Mouse (Mus musculus) small intestine, adult 2 months (tissue): ENCODE data around the gene Pfkfb3.

Source experiments
- CTCF ChIP-seq: fragments of 200-500 bp; IDR thresholded peaks from 2 replicates; pipeline ENCODE4 v1.5.1; 2012; ENCODE audit warnings: low read depth, mild to moderate bottlenecking, control low read depth, inconsistent platforms, low read length, moderate library complexity, mixed read lengths; ENCODE audit not compliant: insufficient replicate concordance, insufficient read length; ENCODE audit errors: extremely low read depth
- POLR2A ChIP-seq: fragments of 200-500 bp; IDR thresholded peaks from 2 replicates; pipeline ENCODE4 v1.6.1; 2012; ENCODE audit warnings: low read depth, mild to moderate bottlenecking, control low read depth, inconsistent platforms, low read length, moderate library complexity

- TF ChIP-seq POLR2A (no peak), CTCF (no peak)
Measured at GRCm38 (mm10) chr2:11457904-11458303, 96.0 kb downstream of the Pfkfb3 start.
